Mouse (Mus musculus) heart, adult 2 months (tissue): ENCODE measurements around the gene Cdk19. TPM values are rescaled to one million over a fixed set of nuclear protein-coding genes. Genes with fewer than 3 reads are reported as not detected.

Experiments
- DNase-seq, 2 experiments: peaks; one replicate each; pipeline ENCODE4 v3.0.0; 2021
- H3K27ac ChIP-seq: fragments of 200-600 bp; 2 replicates; pipeline ENCODE4 v1.8.1; 2022
- H3K27me3 ChIP-seq: fragments of 200-500 bp; 2 replicates; pipeline ENCODE4 v1.6.1; 2012; ENCODE audit warnings: mild to moderate bottlenecking, low read length, inconsistent platforms, mixed read lengths; ENCODE audit not compliant: control insufficient read depth, insufficient read depth
- H3K36me3 ChIP-seq: fragments of 200-500 bp; 2 replicates; pipeline ENCODE4 v1.6.1; 2012; ENCODE audit warnings: low read length, inconsistent platforms; ENCODE audit not compliant: control insufficient read depth, insufficient read depth
- H3K4me1 ChIP-seq: fragments of 200-500 bp; 2 replicates; pipeline ENCODE4 v1.6.1; 2011; ENCODE audit warnings: low read length; ENCODE audit not compliant: control insufficient read depth, insufficient read depth
- H3K4me3 ChIP-seq: fragments of 200-600 bp; 2 replicates; pipeline ENCODE4 v1.8.1; 2022
- H3K79me2 ChIP-seq: fragments of 200-500 bp; replicated peaks from 2 replicates; pipeline ENCODE4 v1.6.1; 2012; ENCODE audit warnings: mild to moderate bottlenecking, inconsistent platforms, low read length, moderate library complexity, mixed read lengths; ENCODE audit not compliant: control insufficient read depth, insufficient read depth
- H3K9ac ChIP-seq: fragments of 200-500 bp; 2 replicates; pipeline ENCODE4 v1.6.1; 2012; ENCODE audit warnings: low read depth, mild to moderate bottlenecking, control low read depth, inconsistent platforms, low read length, mixed read lengths
- CTCF ChIP-seq: fragments of 200-600 bp; IDR thresholded peaks from 2 replicates; pipeline ENCODE4 v1.8.1; 2022; ENCODE audit warnings: antibody characterized with exemption, mild to moderate bottlenecking, moderate library complexity
- EP300 ChIP-seq: fragments of 200-500 bp; IDR thresholded peaks from 2 replicates; pipeline ENCODE4 v1.6.1; 2011; ENCODE audit warnings: low read depth, low read length, control low read depth; ENCODE audit not compliant: insufficient read depth
- POLR2A ChIP-seq: fragments of 200-500 bp; IDR thresholded peaks from 2 replicates; pipeline ENCODE4 v1.6.1; 2011; ENCODE audit warnings: mild to moderate bottlenecking, low read depth, low read length, control low read depth; ENCODE audit not compliant: insufficient read depth
- WGBS: fragments of 180-500 bp; shearing (Covaris S2); methylation state at CpG from one replicate; pipeline ENCODE4 v1.1.7; 2018; 5-methylcytosine and 5-hydroxymethylcytosine counted together
- intact Hi-C: fragments of 180-260 bp; cut with DNase I; formaldehyde crosslinking; loops from one replicate; pipeline ENCODE4 v1.15.1; 2025
- polyA plus RNA-seq: library from polyadenylated mRNA; depleted of rRNA; stranded (reverse); fragments of >200 nt; gene quantifications from 2 replicates; pipeline ENCODE4 v1.2.3, GENCODE M21; 2012
- total RNA-seq, 2 experiments: library from RNA; stranded (reverse); gene quantifications; 2 replicates each; pipeline ENCODE4 v1.2.3; 2021

Gene Cdk19
- total and polyA plus RNA-seq, 3 experiments, result 5.2 to 15.2 (median 11.5) TPM

GRCm38 (mm10) chr10:40354556-40354955 lies 15.2 kb downstream of the Cdk19 start:
- peak in 1 of 2 experiments; percentile 12 for DNase-seq

GRCm38 (mm10) chr10:40358166-40358565 lies 18.8 kb downstream of the Cdk19 start:
- H3K27ac ChIP-seq, result peak overlapping the region; percentile 52
- peaks cover 4% of the 10 kb centered on the region for H3K4me1 ChIP-seq
- WGBS, result 7% methylated on average over 2 of the region's 2 CpGs
- peaks cover 7% of the 10 kb centered on the region for H3K79me2 ChIP-seq
- no peak overlapping the region for H3K9ac ChIP-seq
- intact Hi-C loops, result no loop called here
- DNase-seq, result no peak
- peaks cover 5% of the 10 kb centered on the region for H3K36me3 ChIP-seq
- H3K27me3 ChIP-seq, result no peaks in the 10 kb centered on the region
- TF ChIP-seq CTCF, result no peak
- TF ChIP-seq EP300, result no peak
- TF ChIP-seq POLR2A, result no peak
- H3K4me3 ChIP-seq, result no peak overlapping the region

More at GRCm38 (mm10) chr10:40354556-40354955, 15.2 kb downstream of the Cdk19 start:
- TF ChIP-seq POLR2A (no peak), EP300 (no peak), CTCF (no peak)
- no peak overlapping the region for H3K4me3 ChIP-seq
- 14% methylated on average over 1 of the region's 1 CpGs for WGBS
- peaks cover 5% of the 10 kb centered on the region for H3K36me3 ChIP-seq
- H3K9ac ChIP-seq, result no peak overlapping the region
- H3K27ac ChIP-seq, result no peak overlapping the region
- H3K27me3 ChIP-seq, result no peaks in the 10 kb centered on the region
- H3K79me2 ChIP-seq, result peaks cover 3% of the 10 kb centered on the region
- intact Hi-C loops, result no loop called here
- peaks cover 4% of the 10 kb centered on the region for H3K4me1 ChIP-seq

- TF ChIP-seq POLR2A (no peak), EP300 (no peak), CTCF (no peak)
- Histone ChIP-seq H3K9ac (no peak overlapping the region), H3K36me3 (peaks cover 5% of the 10 kb centered on the region), H3K27ac (no peak overlapping the region), H3K4me3 (no peak overlapping the region), H3K27me3 (no peaks in the 10 kb centered on the region), H3K4me1 (peaks cover 4% of the 10 kb centered on the region), H3K79me2 (peaks cover 8% of the 10 kb centered on the region)
- 77% methylated on average over 2 of the region's 2 CpGs for WGBS
- intact Hi-C loops, result no loop called here
- DNase-seq, result no peak
Measured at GRCm38 (mm10) chr10:40359131-40359530, 19.8 kb downstream of the Cdk19 start.

GRCm38 (mm10) chr10:40363004-40363403 lies 23.6 kb downstream of the Cdk19 start:
- 37% methylated on average over 4 of the region's 4 CpGs for WGBS
- H3K4me3 ChIP-seq, result no peak overlapping the region
- intact Hi-C loops, result no loop called here
- H3K27ac ChIP-seq, result no peak overlapping the region
- TF ChIP-seq EP300, result no peak
- no peak for TF ChIP-seq CTCF
- no peak for TF ChIP-seq POLR2A
- H3K4me1 ChIP-seq, result peaks cover 2% of the 10 kb centered on the region; the same call in 1 of the 2 replicates
- H3K27me3 ChIP-seq, result no peaks in the 10 kb centered on the region
- H3K36me3 ChIP-seq, result peaks cover 4% of the 10 kb centered on the region
- no peak for DNase-seq
- no peak overlapping the region for H3K9ac ChIP-seq
- peaks cover 9% of the 10 kb centered on the region for H3K79me2 ChIP-seq

- no peak for TF ChIP-seq CTCF
- no peak for TF ChIP-seq POLR2A
- no peak for TF ChIP-seq EP300
- H3K4me1 ChIP-seq, result peaks cover 2% of the 10 kb centered on the region; the same call in 1 of the 2 replicates
- WGBS, result 85% methylated on average over 5 of the region's 5 CpGs
Measured at GRCm38 (mm10) chr10:40364642-40365361, 25.4 kb downstream of the Cdk19 start.

GRCm38 (mm10) chr10:40365991-40366390 lies 26.6 kb downstream of the Cdk19 start:
- no peak overlapping the region for H3K9ac ChIP-seq
- peaks cover 2% of the 10 kb centered on the region; the same call in 1 of the 2 replicates for H3K4me1 ChIP-seq
- 91% methylated on average over 2 of the region's 2 CpGs for WGBS
- intact Hi-C loops, result no loop called here
- no peak for DNase-seq
- no peaks in the 10 kb centered on the region for H3K27me3 ChIP-seq
- no peak overlapping the region for H3K4me3 ChIP-seq
- TF ChIP-seq CTCF (no peak), POLR2A (no peak), EP300 (no peak)
- H3K27ac ChIP-seq, result no peak overlapping the region
- H3K36me3 ChIP-seq, result peaks cover 2% of the 10 kb centered on the region; the same call in 1 of the 2 replicates
- peaks cover 7% of the 10 kb centered on the region; the same call in 1 of the 2 replicates for H3K79me2 ChIP-seq

More at GRCm38 (mm10) chr10:40364642-40365361, 25.4 kb downstream of the Cdk19 start:
- peaks cover 8% of the 10 kb centered on the region for H3K79me2 ChIP-seq
- intact Hi-C loops, result no loop called here
- no peak overlapping the region for H3K4me3 ChIP-seq
- no peak overlapping the region for H3K27ac ChIP-seq
- no peak for DNase-seq
- H3K9ac ChIP-seq, result no peak overlapping the region
- no peaks in the 10 kb centered on the region for H3K27me3 ChIP-seq
- H3K36me3 ChIP-seq, result peaks cover 2% of the 10 kb centered on the region; the same call in 1 of the 2 replicates
